Mouse (Mus musculus) frontal cortex, adult (tissue): Measurements from ENCODE around the gene Mia.

Experiments
- ATAC-seq: cut with Nextera tagmentation; 2 replicates; pipeline ENCODE4 v1.9.2; 2017; ENCODE audit warnings: mild to moderate bottlenecking, moderate library complexity, mixed read lengths; ENCODE audit not compliant: low TSS enrichment

Gene Mia

GRCm38 (mm10) chr7:27180837-27181695 is at the start of gene Mia, which contains the start of gene Gm21983:
Gene Mia, minus strand, starts transcription at chr7:27181157.
Gene Gm21983, minus strand, starts transcription at chr7:27181086.
- ATAC-seq, result no peak

GRCm38 (mm10) chr7:27228865-27229264 is 47.9 kb upstream of the Mia start:
- no peak for ATAC-seq

- peak; percentile 71 for ATAC-seq
Observed at GRCm38 (mm10) chr7:27228281-27228821, 47.4 kb upstream of the Mia start, which contains the start of gene Itpkc. Gene Itpkc, minus strand, starts transcription at chr7:27228661.

- no peak for ATAC-seq
Observed at GRCm38 (mm10) chr7:27227676-27228075, 46.7 kb upstream of the Mia start.

- ATAC-seq, result no peak
Observed at GRCm38 (mm10) chr7:27227276-27227675, 46.3 kb upstream of the Mia start.

- ATAC-seq, result peak; percentile 22; the same call in 1 of the 2 replicates
Observed at GRCm38 (mm10) chr7:27224877-27225575, 44.1 kb upstream of the Mia start.

- no peak for ATAC-seq
Observed at GRCm38 (mm10) chr7:27222538-27222937, 41.6 kb upstream of the Mia start.

- no peak for ATAC-seq
Observed at GRCm38 (mm10) chr7:27221939-27222338, 41.0 kb upstream of the Mia start.

- ATAC-seq, result no peak
Observed at GRCm38 (mm10) chr7:27219937-27220336, 39.0 kb upstream of the Mia start.

- no peak for ATAC-seq
Observed at GRCm38 (mm10) chr7:27218586-27218985, 37.6 kb upstream of the Mia start.

GRCm38 (mm10) chr7:27212626-27213025 is 31.7 kb upstream of the Mia start:
- ATAC-seq, result no peak

GRCm38 (mm10) chr7:27203730-27204449 is 22.9 kb upstream of the Mia start:
- no peak for ATAC-seq

GRCm38 (mm10) chr7:27198779-27199178 is 17.8 kb upstream of the Mia start:
- no peak for ATAC-seq

GRCm38 (mm10) chr7:27198355-27198754 is 17.4 kb upstream of the Mia start:
- ATAC-seq, result no peak

GRCm38 (mm10) chr7:27197634-27198033 is 16.7 kb upstream of the Mia start:
- ATAC-seq, result no peak

GRCm38 (mm10) chr7:27197136-27197535 is 16.2 kb upstream of the Mia start:
- no peak for ATAC-seq

- ATAC-seq, result peak; percentile 96
Observed at GRCm38 (mm10) chr7:27195681-27196611, 15.0 kb upstream of the Mia start, which contains the start of the genes BC024978 and Snrpa. Gene BC024978, plus strand, starts transcription at chr7:27195781. Gene Snrpa, minus strand, starts transcription at chr7:27196271.

GRCm38 (mm10) chr7:27193731-27194130 is 12.8 kb upstream of the Mia start:
- ATAC-seq, result no peak

GRCm38 (mm10) chr7:27192434-27192833 is 11.5 kb upstream of the Mia start:
- no peak for ATAC-seq

- no peak for ATAC-seq
Observed at GRCm38 (mm10) chr7:27189271-27189931, 8.4 kb upstream of the Mia start.
